Mouse (Mus musculus) frontal cortex, postnatal 10 days (tissue): ENCODE data around the gene Tap1.
"Not testable (repeated sequence)": the region's sequence is repeated elsewhere in the genome, so short reads cannot be mapped to it uniquely, and the experiment has no call there.

Experiments
- DNase-seq, 2 experiments: peaks; one replicate each; pipeline ENCODE4 v3.0.0; 2022; ENCODE audit warnings: low spot score in 2 of 2, mixed read lengths in 1 of 2

The Tap1 gene

GRCm38 (mm10) chr17:34187261-34187916 lies at the start of gene Tap1, which contains the start of gene Psmb9:
Gene Tap1, plus strand, starts transcription at chr17:34187553.
Gene Psmb9, minus strand, starts transcription at chr17:34187764.
- DNase-seq: peak; percentile 89 to 94

GRCm38 (mm10) chr17:34137601-34138000 lies 49.8 kb upstream of the Tap1 start:
- no peak for DNase-seq

- no peak for DNase-seq
Observed at GRCm38 (mm10) chr17:34138655-34139054, 48.7 kb upstream of the Tap1 start.

DNA sequence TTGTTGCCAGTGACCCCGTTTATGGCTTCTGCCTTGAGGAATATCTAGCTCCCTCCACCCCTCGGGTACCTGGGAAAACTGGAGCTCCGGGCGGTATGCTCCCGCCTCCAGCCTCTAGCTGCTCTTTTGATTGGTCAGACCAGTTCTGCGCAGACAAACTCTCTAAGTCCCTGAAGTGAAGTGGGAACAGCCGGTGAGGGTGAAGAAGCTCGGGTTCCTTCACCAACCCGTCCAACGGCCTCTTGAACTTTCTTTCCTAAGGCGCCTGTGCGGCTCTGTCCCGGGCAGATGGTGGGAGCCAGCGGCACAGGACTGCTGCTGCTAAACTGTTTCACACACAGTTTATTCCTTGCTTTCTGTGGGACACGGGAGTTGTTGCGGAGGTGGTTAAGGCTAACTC lies 47.9 kb upstream of the Tap1 start:
- DNase-seq: no peak

GRCm38 (mm10) chr17:34140240-34140639 lies 47.1 kb upstream of the Tap1 start:
- DNase-seq: no peak

- DNase-seq: no peak
Observed at GRCm38 (mm10) chr17:34141448-34141847, 45.9 kb upstream of the Tap1 start.

- DNase-seq: no peak
Observed at GRCm38 (mm10) chr17:34142456-34143010, 44.8 kb upstream of the Tap1 start.

DNA sequence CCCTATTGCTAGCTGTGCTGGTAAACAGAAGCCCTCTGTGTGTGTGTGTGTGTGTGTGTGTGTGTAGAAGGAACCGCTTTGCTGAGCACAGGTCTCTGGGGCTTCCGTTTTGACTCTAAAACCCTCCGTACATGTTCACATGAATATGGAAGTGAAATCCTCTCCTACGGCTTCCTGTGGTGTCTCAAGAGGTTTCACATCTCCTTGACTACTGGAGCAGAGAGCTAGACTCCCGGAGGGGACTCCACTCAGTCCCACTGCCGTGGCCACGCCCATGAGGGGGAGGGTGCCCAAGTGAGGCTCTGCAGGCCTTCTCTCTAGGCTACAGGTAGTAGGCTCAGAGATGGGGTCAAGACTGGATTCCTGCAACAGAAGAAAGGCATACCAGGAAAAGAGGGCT lies 44.3 kb upstream of the Tap1 start, which contains the start of gene H2-DMb2:
TSS of gene H2-DMb2 (plus strand) at position 275 of the 400 bp plus-strand sequence.
- DNase-seq: peak in 1 of 2 experiments; percentile 68

GRCm38 (mm10) chr17:34143461-34143860 lies 43.9 kb upstream of the Tap1 start:
- DNase-seq: no peak

DNA sequence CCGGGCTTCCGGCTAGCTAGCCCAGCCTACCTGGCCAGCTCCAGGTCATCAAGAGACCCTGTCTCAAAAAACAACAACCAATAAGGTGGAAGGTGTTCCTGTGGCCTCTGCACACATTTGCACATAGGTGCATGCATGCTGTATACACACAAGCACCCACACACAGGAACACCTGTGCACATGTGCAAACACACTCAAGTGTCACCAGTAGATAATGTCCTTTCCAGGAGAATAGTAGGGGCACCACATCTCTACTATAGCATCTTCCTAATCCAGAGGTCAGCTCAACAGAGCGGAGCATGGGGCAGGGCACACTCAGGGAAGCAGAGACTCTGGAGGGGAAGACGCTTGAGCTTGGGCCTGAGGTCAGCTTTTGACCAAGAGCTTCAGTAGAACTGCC lies 43.1 kb upstream of the Tap1 start:
- DNase-seq: not testable (repeated sequence)

DNA sequence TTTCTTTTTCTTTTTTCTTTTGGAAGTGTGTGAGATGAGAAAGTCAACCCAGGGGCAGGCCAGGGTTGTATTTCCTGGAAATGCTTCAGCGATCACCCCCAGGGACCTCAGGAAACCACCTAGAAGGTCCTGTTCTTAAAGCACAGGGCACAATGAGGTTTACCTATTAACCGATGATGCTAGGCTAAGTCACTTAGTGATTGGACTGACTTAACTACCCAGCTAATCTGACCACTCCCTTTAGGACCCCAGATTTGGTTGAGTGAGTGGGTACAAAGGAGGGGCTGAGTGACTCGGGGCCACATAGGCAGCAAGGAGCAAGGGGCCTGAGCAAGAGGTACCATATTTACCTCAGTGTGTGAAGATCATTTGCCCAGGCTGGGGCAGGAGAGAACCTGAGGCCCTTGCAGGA lies 42.4 kb upstream of the Tap1 start:
- DNase-seq: no peak

- DNase-seq: no peak
Observed at GRCm38 (mm10) chr17:34152923-34153322, 34.4 kb upstream of the Tap1 start, which contains the start of gene H2-DMb1. Gene H2-DMb1, plus strand, starts transcription at chr17:34153072.

DNA sequence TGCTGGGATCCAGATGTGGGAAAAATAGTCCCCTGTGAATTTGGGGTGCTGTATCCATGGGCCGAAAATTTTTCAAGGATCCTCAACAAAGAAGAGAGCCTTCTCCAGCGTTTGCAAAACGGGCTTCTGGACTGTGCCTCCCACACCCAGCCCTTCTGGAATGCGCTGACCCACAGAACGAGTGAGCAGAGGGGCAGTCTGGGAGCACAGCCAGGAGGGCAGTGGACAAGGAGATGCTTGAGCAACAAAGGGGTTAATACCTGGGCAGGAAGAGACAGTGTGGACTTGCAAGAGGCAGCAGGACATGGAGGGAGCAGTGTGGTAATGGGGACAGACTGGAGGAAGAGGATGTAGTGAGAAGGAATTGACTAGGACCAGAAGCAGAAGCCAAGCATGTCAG lies 31.8 kb upstream of the Tap1 start:
- DNase-seq: no peak

GRCm38 (mm10) chr17:34164202-34164895 lies 23.0 kb upstream of the Tap1 start:
- DNase-seq: no peak

GRCm38 (mm10) chr17:34165033-34165730 lies 22.2 kb upstream of the Tap1 start:
- DNase-seq: no peak

DNA sequence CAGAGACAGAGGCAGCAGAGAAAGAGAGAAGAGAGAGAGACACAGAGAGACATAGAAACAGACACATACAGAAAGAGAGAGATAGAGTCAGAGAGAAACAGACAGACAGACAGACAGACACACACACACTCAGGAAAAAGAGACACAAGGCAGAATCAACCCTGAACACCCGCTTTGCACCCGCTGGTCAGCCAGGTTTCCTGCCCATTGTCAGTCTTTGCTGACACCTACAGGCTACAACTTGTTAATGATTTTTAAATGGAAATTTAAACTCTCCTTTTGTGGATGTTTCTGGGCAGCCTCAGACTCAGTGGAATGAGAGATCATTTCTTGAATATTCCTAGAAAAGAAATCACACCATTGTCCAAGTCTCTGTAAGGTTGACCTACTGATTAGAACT lies 18.1 kb upstream of the Tap1 start:
- DNase-seq: no peak

DNA sequence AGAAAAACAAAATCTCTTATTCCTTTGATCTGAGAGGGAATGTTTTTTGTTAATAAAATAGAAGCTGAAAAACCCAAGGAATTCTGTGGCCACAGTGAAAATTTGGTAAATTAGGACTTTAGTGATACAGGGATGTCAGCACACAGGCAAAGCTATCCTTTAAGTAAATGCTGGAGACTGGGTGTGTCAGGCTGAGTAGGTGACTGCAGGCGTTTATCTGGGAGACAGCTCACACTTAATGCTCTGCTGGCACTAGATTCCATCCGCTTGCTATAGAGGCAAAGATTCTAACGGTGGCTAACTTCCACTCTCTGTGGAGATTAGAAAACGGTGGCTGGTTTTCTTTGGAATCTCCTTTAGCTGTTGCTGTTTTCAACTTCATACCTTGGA lies 16.9 kb upstream of the Tap1 start:
- DNase-seq: no peak

- peak in 1 of 2 experiments; percentile 68 for DNase-seq
Observed at GRCm38 (mm10) chr17:34170877-34171498, 16.4 kb upstream of the Tap1 start.

GRCm38 (mm10) chr17:34172528-34172927 lies 14.8 kb upstream of the Tap1 start:
- no peak for DNase-seq

DNA sequence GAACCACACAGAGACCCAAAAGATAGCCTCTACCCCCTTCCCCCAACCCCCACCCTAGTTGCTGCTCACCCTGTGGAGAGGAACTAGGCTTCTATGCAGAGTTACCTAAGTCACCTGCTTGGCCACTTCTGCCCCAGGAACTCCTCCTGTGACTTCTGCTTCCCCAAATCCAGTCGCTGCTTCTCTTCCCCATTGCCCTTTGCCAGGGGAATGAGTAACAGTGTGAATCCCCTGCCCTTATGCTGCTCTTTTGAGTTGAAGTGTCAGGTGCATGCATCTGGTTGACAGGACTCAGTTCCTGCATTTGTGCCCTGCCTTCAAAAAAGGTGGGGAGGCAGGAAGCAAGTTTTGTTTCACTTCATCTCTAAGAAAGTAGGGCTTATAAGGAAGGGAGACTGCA lies 13.3 kb upstream of the Tap1 start:
- no peak for DNase-seq

DNA sequence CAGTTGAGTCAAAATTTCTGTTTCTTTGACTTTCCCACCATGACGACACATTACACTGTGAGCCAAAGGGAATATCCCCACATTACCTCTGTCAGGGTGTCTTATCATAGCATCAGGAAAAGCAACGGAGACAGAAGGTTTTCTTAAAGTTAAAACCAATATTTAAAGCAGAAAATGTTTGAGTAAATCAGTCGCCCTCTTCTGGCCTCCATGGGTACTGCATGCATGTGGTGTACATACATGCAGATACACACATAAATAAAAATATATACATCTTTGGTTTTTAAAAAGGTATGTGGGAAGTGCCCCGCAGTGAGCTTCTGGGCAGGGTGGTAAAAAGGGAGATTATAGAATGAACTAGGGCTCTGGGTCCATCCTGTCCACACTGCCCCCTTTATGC lies 10.2 kb upstream of the Tap1 start:
- DNase-seq: no peak

- no peak for DNase-seq
Observed at GRCm38 (mm10) chr17:34179019-34179418, 8.3 kb upstream of the Tap1 start.
